In genomic region chr4:154567942-154568341, GRCm38 (mm10) we compare ENCODE assay signal across 16 mouse cellular contexts.
DNase-seq lines count a peak whose midpoint lies in the region; ATAC-seq lines count a peak whose summit lies in the region.
"Had no signal": no experiment of that assay in that cellular context is flagged by ENCODE, and none has a peak within 500 bp of the region (broad histone marks: within the 10 kb centered on the region; RNA-seq: fewer than 3 reads in every experiment).

No protein-coding gene starts in this region.

- no peak overlapping the region for H3K4me3 ChIP-seq in hindbrain, embryonic 10.5 days
- no peak overlapping the region for H3K4me3 ChIP-seq in hindbrain, embryonic 16.5 days (ENCODE audit: low read length)
- H3K4me3 ChIP-seq in midbrain, embryonic 11.5 days (ENCODE audit: low read depth, low read length), result no peak overlapping the region
- H3K4me3 ChIP-seq in midbrain, embryonic 14.5 days (replicated peaks; ENCODE audit: low read depth, low read length), result no peak overlapping the region
- no peak overlapping the region for H3K4me3 ChIP-seq in forebrain, embryonic 14.5 days (ENCODE audit: low read depth, low read length)
- no peak overlapping the region for H3K4me3 ChIP-seq in midbrain, embryonic 13.5 days (replicated peaks)
- no peak overlapping the region for H3K4me3 ChIP-seq in liver, embryonic 12.5 days
- H3K4me3 ChIP-seq: erythroblast, embryonic 14.5 days; heart, embryonic 12.5 days; intestine, embryonic 15.5 days; liver, embryonic 13.5 days had no signal

- H3K9me3 ChIP-seq in hindbrain, embryonic 10.5 days, result no peaks in the 10 kb centered on the region
- no peaks in the 10 kb centered on the region for H3K9me3 ChIP-seq in hindbrain, embryonic 16.5 days (ENCODE audit: control insufficient read depth, low read length)
- no peaks in the 10 kb centered on the region for H3K9me3 ChIP-seq in midbrain, embryonic 11.5 days (ENCODE audit: control insufficient read depth, low read length)
- H3K9me3 ChIP-seq in midbrain, embryonic 14.5 days (ENCODE audit: control insufficient read depth, low read length), result no peaks in the 10 kb centered on the region
- no peaks in the 10 kb centered on the region for H3K9me3 ChIP-seq in forebrain, embryonic 14.5 days (replicated peaks; ENCODE audit: control insufficient read depth, low read length)
- no peaks in the 10 kb centered on the region for H3K9me3 ChIP-seq in midbrain, embryonic 13.5 days
- H3K9me3 ChIP-seq in liver, embryonic 12.5 days (replicated peaks), result no peaks in the 10 kb centered on the region
- H3K9me3 ChIP-seq: heart, embryonic 12.5 days; intestine, embryonic 15.5 days; liver, embryonic 13.5 days had no signal

- no peak for ATAC-seq in hindbrain, embryonic 16.5 days
- ATAC-seq in midbrain, embryonic 11.5 days (ENCODE audit: low FRiP score), result no peak
- no peak for ATAC-seq in midbrain, embryonic 14.5 days (ENCODE audit: low FRiP score, low TSS enrichment)
- 0 out of 2 replicates have a peak, but pooled peaks have one; percentile 35 for ATAC-seq in forebrain, embryonic 14.5 days
- peak; percentile 44; the same call in 1 of the 2 replicates for ATAC-seq in midbrain, embryonic 13.5 days
- ATAC-seq in liver, embryonic 12.5 days, result no peak
- ATAC-seq: intestine, embryonic 15.5 days had no signal

- no peak overlapping the region for H3K9ac ChIP-seq in hindbrain, embryonic 16.5 days (ENCODE audit: low read depth, low read length)
- 0 out of 2 replicates have a peak overlapping the region, but pooled peaks have one; percentile 1 for H3K9ac ChIP-seq in midbrain, embryonic 11.5 days (ENCODE audit: low read length)
- H3K9ac ChIP-seq in midbrain, embryonic 14.5 days (replicated peaks; ENCODE audit: low read length), result no peak overlapping the region
- 0 out of 2 replicates have a peak overlapping the region, but pooled peaks have one; percentile 32 for H3K9ac ChIP-seq in forebrain, embryonic 14.5 days (ENCODE audit: low read length)
- no peak overlapping the region for H3K9ac ChIP-seq in midbrain, embryonic 13.5 days (replicated peaks)
- no peak overlapping the region for H3K9ac ChIP-seq in liver, embryonic 12.5 days
- H3K9ac ChIP-seq: heart, embryonic 12.5 days; intestine, embryonic 15.5 days; liver, embryonic 13.5 days had no signal

- H3K27ac ChIP-seq in hindbrain, embryonic 10.5 days, result peak overlapping the region; percentile 36
- H3K27ac ChIP-seq in hindbrain, embryonic 16.5 days (ENCODE audit: low read depth, low read length), result no peak overlapping the region
- no peak overlapping the region for H3K27ac ChIP-seq in midbrain, embryonic 11.5 days (ENCODE audit: low read depth, low read length)
- no peak overlapping the region for H3K27ac ChIP-seq in midbrain, embryonic 14.5 days (replicated peaks; ENCODE audit: low read depth, low read length)
- H3K27ac ChIP-seq in forebrain, embryonic 14.5 days (ENCODE audit: low read depth, low read length), result no peak overlapping the region
- no peak overlapping the region for H3K27ac ChIP-seq in midbrain, embryonic 13.5 days
- no peak overlapping the region for H3K27ac ChIP-seq in liver, embryonic 12.5 days
- H3K27ac ChIP-seq: intestine, embryonic 15.5 days; liver, embryonic 13.5 days had no signal

- peaks cover 78% of the 10 kb centered on the region for H3K4me1 ChIP-seq in hindbrain, embryonic 10.5 days (replicated peaks)
- H3K4me1 ChIP-seq in hindbrain, embryonic 16.5 days (ENCODE audit: control insufficient read depth, insufficient read depth, low read depth, low read length), result no peaks in the 10 kb centered on the region; the same call in 1 of the 2 replicates
- peaks cover 29% of the 10 kb centered on the region for H3K4me1 ChIP-seq in midbrain, embryonic 11.5 days (ENCODE audit: control insufficient read depth, insufficient read depth, low read length)
- peaks cover 29% of the 10 kb centered on the region for H3K4me1 ChIP-seq in midbrain, embryonic 14.5 days (ENCODE audit: control insufficient read depth, insufficient read depth, low read length)
- peaks cover 37% of the 10 kb centered on the region for H3K4me1 ChIP-seq in forebrain, embryonic 14.5 days (ENCODE audit: control insufficient read depth, insufficient read depth, low read length)
- H3K4me1 ChIP-seq in midbrain, embryonic 13.5 days (replicated peaks), result peaks cover 44% of the 10 kb centered on the region
- H3K4me1 ChIP-seq in liver, embryonic 12.5 days, result peaks cover 11% of the 10 kb centered on the region; the same call in 1 of the 2 replicates

- peaks cover 68% of the 10 kb centered on the region for H3K27me3 ChIP-seq in hindbrain, embryonic 10.5 days (ENCODE audit: insufficient read depth, poor library complexity, severe bottlenecking)
- H3K27me3 ChIP-seq in hindbrain, embryonic 16.5 days (replicated peaks; ENCODE audit: control insufficient read depth, insufficient read depth, low read length), result no peaks in the 10 kb centered on the region
- H3K27me3 ChIP-seq in midbrain, embryonic 11.5 days (ENCODE audit: control insufficient read depth, insufficient read depth, low read length), result no peaks in the 10 kb centered on the region; the same call in 1 of the 2 replicates
- H3K27me3 ChIP-seq in midbrain, embryonic 14.5 days (ENCODE audit: control insufficient read depth, insufficient read depth, low read length), result no peaks in the 10 kb centered on the region
- H3K27me3 ChIP-seq in forebrain, embryonic 14.5 days (replicated peaks; ENCODE audit: control insufficient read depth, insufficient read depth, low read length), result no peaks in the 10 kb centered on the region
- H3K27me3 ChIP-seq in midbrain, embryonic 13.5 days, result peaks cover 12% of the 10 kb centered on the region
- no peaks in the 10 kb centered on the region; the same call in 1 of the 2 replicates for H3K27me3 ChIP-seq in liver, embryonic 12.5 days (replicated peaks)
- H3K27me3 ChIP-seq: heart, embryonic 12.5 days; intestine, embryonic 15.5 days had no signal

- no peaks in the 10 kb centered on the region for H3K36me3 ChIP-seq in hindbrain, embryonic 10.5 days
- H3K36me3 ChIP-seq in hindbrain, embryonic 16.5 days (ENCODE audit: control insufficient read depth, insufficient read depth, low read length), result no peaks in the 10 kb centered on the region
- no peaks in the 10 kb centered on the region for H3K36me3 ChIP-seq in midbrain, embryonic 11.5 days (ENCODE audit: control insufficient read depth, insufficient read depth, low read length)
- H3K36me3 ChIP-seq in midbrain, embryonic 14.5 days (ENCODE audit: control insufficient read depth, insufficient read depth, low read length), result no peaks in the 10 kb centered on the region
- H3K36me3 ChIP-seq in forebrain, embryonic 14.5 days (ENCODE audit: control insufficient read depth, insufficient read depth, low read length), result no peaks in the 10 kb centered on the region
- no peaks in the 10 kb centered on the region for H3K36me3 ChIP-seq in midbrain, embryonic 13.5 days
- H3K36me3 ChIP-seq in liver, embryonic 12.5 days, result no peaks in the 10 kb centered on the region
- H3K36me3 ChIP-seq: heart, embryonic 12.5 days; intestine, embryonic 15.5 days; liver, embryonic 13.5 days had no signal

- WGBS in hindbrain, embryonic 10.5 days, result 58% methylated on average over 11 of the region's 11 CpGs
- WGBS in hindbrain, embryonic 16.5 days, result 47% methylated on average over 11 of the region's 11 CpGs
- WGBS in midbrain, embryonic 11.5 days, result 44% methylated on average over 11 of the region's 11 CpGs
- 36% methylated on average over 11 of the region's 11 CpGs for WGBS in midbrain, embryonic 14.5 days
- WGBS in forebrain, embryonic 14.5 days, result 50% methylated on average over 11 of the region's 11 CpGs
- WGBS in midbrain, embryonic 13.5 days, result 34% methylated on average over 11 of the region's 11 CpGs
- WGBS in liver, embryonic 12.5 days (ENCODE audit: insufficient replicate concordance), result 60% methylated on average over 11 of the region's 11 CpGs

- DNase-seq in hindbrain, embryonic 10.5 days (ENCODE audit: low spot score), result no peak
- DNase-seq in midbrain, embryonic 11.5 days (ENCODE audit: low spot score, missing footprints), result no peak
- DNase-seq in midbrain, embryonic 14.5 days, result no peak
- DNase-seq in forebrain, embryonic 14.5 days (ENCODE audit: low spot score), result no peak
- DNase-seq: adrenal gland, postnatal 36 days; cerebellum, adult 9-10 months; heart, postnatal 36 days; layer of hippocampus, postnatal 36 days; liver, embryonic 13.5 days; thymus, postnatal 14 days had no signal

- H3K4me2 ChIP-seq in hindbrain, embryonic 16.5 days (ENCODE audit: low read length), result no peak overlapping the region
- H3K4me2 ChIP-seq in midbrain, embryonic 11.5 days, result no peak overlapping the region
- no peak overlapping the region for H3K4me2 ChIP-seq in midbrain, embryonic 14.5 days (ENCODE audit: low read length)
- H3K4me2 ChIP-seq in forebrain, embryonic 14.5 days (ENCODE audit: low read length), result no peak overlapping the region
- no peak overlapping the region for H3K4me2 ChIP-seq in midbrain, embryonic 13.5 days (replicated peaks)
- no peak overlapping the region for H3K4me2 ChIP-seq in liver, embryonic 12.5 days
- H3K4me2 ChIP-seq: heart, embryonic 12.5 days; intestine, embryonic 15.5 days; liver, embryonic 13.5 days had no signal

Comparison
In these comparisons a context has a peak if more than half of its experiments do, and no peak if none do; other contexts are left out.
1. ATAC-seq: peak in forebrain, embryonic 14.5 days (single experiment) and midbrain, embryonic 13.5 days (single experiment); none in hindbrain, embryonic 16.5 days (single experiment), midbrain, embryonic 11.5 days (single experiment), midbrain, embryonic 14.5 days (single experiment) and liver, embryonic 12.5 days (single experiment).
2. H3K9ac ChIP-seq: peak in midbrain, embryonic 11.5 days (single experiment) and forebrain, embryonic 14.5 days (single experiment); none in hindbrain, embryonic 16.5 days (single experiment), midbrain, embryonic 14.5 days (single experiment), midbrain, embryonic 13.5 days (single experiment) and liver, embryonic 12.5 days (single experiment).